Mouse (Mus musculus): Measurements from ENCODE around the gene Fam71a. TPM values are rescaled to one million over a fixed set of nuclear protein-coding genes. Genes with fewer than 3 reads are reported as not detected.

Fam71a gene
- total RNA-seq, 2 experiments from 2014 or later, result not detected

GRCm38 (mm10) chr1:191125811-191126638 lies 38.6 kb downstream of the Fam71a start:
- peak; percentile 39 to 55 for DNase-seq (ENCODE audit: low spot score in 2 of 2)

GRCm38 (mm10) chr1:191124288-191124687 lies 40.3 kb downstream of the Fam71a start:
- no peak for DNase-seq (ENCODE audit: low spot score in 2 of 2)

- no peak for DNase-seq (ENCODE audit: low spot score in 2 of 2)
Measured at GRCm38 (mm10) chr1:191123696-191124095, 40.9 kb downstream of the Fam71a start.

- no peak for DNase-seq (ENCODE audit: low spot score in 2 of 2)
Measured at GRCm38 (mm10) chr1:191122744-191123143, 41.9 kb downstream of the Fam71a start.

- no peak for DNase-seq (ENCODE audit: low spot score in 2 of 2)
Measured at GRCm38 (mm10) chr1:191115514-191116238, 48.9 kb downstream of the Fam71a start.

- no peak for DNase-seq (ENCODE audit: low spot score in 2 of 2)
Measured at GRCm38 (mm10) chr1:191114868-191115267, 49.7 kb downstream of the Fam71a start.

Other genes starting within 250 kb of the Fam71a start
- 10 to 100 TPM; 56.2 to 56.7 TPM for gene Angel2, start 239.7 kb downstream of the Fam71a start, total RNA-seq (2021)
- 1 to 10 TPM; 1.8 to 2.9 TPM for gene Vash2, start 185.5 kb downstream of the Fam71a start, total RNA-seq (2021)
- gene Flvcr1, start 138.7 kb downstream of the Fam71a start, total RNA-seq (2021), result 10 to 100 TPM; 11.5 to 14.5 TPM
- gene Spata45, start 128.2 kb downstream of the Fam71a start, total RNA-seq (2021), result not detected
- 10 to 100 TPM; 27.1 to 27.8 TPM for gene Tatdn3, start 101.9 kb downstream of the Fam71a start, total RNA-seq (2021)
- gene Nsl1, start 101.8 kb downstream of the Fam71a start, total RNA-seq (2021), result under 1 TPM; 0.23 to 0.56 TPM
- 1 to 10 TPM; 3.0 TPM for gene Batf3, start 67.0 kb downstream of the Fam71a start, total RNA-seq (2021)
- 1 to 10 TPM in 1 of 2 experiments, under 1 TPM in 1; 0.91 to 3.1 TPM for gene Atf3, start 53.2 kb upstream of the Fam71a start, total RNA-seq (2021)
- gene Nenf, start 153.4 kb upstream of the Fam71a start, total RNA-seq (2021), result 10 to 100 TPM; 76.1 to 80.3 TPM
- gene Tmem206, start 161.1 kb upstream of the Fam71a start, total RNA-seq (2021), result 10 to 100 TPM in 1 of 2 experiments, 1 to 10 TPM in 1; 8.2 to 10.4 TPM
- 10 to 100 TPM; 89.2 to 94.1 TPM for gene Ppp2r5a, start 238.5 kb upstream of the Fam71a start, total RNA-seq (2021)

Measured in left cerebral cortex, adult 18-20 months (tissue).